Mouse (Mus musculus) heart, adult 11 months (tissue): Measurements from ENCODE around the gene Lnx2.

Experiments used
- DNase-seq: peaks from one replicate; pipeline ENCODE4 v3.0.0; 2022

Lnx2 gene

DNA sequence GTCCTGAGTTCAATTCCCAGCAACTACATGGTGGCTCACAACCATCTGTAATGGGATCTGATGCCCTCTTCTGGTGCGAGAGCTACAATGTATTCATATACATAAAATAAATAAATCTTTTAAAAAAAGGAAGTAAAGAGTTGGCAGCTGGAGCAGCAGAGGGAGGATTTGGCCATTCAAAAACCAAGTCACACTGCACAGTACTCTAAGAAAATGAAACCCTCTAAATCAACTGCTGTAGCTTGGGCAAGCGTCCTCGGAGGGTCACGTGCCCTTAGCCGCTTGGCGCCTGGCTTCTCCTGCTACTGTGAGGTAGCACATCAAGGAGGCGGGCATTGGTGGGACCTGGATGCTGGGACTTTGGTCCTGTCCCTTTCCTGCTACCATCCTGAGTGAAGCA, 61.2 kb downstream of the Lnx2 start:
- no peak for DNase-seq

DNA sequence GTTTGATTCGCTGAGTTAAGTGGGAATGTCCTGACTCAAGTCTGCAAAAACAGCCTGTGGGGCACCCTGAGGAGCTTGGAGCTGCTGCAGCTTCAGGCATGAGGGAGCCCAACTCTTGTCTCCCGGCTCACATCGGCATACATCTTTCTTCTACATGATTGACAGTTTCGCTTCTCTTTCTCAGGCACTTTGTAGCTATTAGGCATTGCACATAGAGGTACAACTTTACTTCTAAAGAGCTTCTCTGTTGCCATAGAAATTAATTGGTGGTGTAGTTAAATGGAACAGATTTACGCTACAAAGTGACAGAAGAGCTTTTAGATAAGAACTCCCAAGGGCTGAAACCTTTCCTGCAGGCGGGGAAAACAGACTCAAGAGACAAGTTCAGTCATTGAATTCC, 62.5 kb downstream of the Lnx2 start:
- DNase-seq, result no peak

DNA sequence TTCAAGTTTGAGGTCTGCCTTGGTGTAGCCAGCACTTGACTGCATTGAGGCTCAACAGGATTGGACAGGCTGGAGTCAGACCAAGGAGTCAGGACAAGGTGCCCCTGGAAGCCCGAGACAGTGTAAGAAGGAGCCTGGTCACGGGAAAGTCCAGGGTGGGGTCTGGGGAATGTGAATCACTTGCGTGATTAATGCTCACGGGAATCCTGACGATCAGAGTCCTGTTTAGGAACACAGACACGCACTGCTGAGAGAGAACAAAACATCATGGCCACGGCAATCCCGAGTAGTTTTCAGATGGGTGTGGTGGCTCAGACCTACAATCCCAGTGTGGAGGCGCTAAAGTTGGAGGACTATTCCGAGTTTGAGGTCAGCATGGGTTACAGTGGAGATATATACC, 65.1 kb downstream of the Lnx2 start:
- DNase-seq, result no peak

GRCm38 (mm10) chr5:147003303-147003702, 73.1 kb downstream of the Lnx2 start:
- DNase-seq, result no peak

GRCm38 (mm10) chr5:147001312-147001711, 75.1 kb downstream of the Lnx2 start:
- DNase-seq, result no peak

DNA sequence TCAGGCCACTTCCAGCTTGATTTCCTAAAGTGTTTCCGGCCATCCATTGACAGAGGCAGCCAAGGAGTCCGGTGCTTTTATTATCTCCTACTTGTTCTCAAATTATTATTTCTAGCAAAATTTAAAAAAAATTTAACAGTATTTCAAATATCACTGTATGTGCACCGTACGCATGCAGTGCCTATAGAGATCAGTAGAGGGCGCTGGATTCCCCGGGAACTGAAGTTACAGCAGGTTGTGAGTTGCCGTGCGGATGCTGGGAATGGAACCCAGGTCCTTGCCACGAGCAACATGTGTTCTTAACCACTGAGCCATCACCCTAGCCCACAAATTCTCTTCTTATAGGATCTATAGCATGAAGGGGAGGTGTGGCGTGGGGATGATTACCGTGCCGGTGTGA, 77.6 kb downstream of the Lnx2 start:
- DNase-seq, result no peak

DNA sequence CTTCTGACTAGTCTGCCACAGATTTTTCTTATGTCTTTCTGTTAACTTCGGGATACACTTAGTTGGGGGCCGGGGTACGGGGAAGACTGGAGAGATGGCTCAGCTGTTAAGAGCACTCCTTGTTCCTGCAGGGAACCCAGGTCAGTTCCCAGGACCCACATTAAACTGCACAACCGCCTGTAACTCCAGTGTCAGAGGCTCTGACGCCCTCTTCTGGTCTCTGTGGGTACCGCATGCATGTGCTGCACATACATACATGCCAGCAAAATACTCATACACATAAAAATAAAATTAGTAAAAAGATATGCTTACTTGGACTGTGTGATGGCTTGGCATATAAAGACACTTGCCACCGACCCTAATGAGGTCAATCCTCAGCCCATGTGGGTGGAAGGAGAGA, 79.6 kb downstream of the Lnx2 start:
- DNase-seq, result no peak

- no peak for DNase-seq
Measured at GRCm38 (mm10) chr5:146994973-146995372, 81.4 kb downstream of the Lnx2 start.

DNA sequence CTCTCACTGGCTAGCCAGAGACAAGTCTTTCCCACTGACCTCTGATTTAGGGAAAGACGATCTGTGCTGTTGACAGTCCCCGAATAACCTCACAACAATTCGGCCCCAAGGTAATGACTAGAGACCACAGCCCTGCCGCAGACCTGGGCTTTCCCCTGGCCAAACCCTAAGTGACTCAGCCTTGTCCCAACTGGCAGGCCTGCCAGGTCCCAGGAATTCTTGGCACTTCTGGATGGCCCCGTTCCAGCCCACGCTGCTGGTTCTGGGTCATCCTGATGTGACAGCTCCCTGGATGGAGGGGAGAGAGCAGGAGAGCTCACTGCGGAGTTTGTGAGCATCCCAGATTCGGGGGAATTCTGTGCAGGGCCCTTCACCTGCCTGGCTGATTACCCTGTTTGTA, 82.9 kb downstream of the Lnx2 start:
- peak; percentile 94 for DNase-seq

DNA sequence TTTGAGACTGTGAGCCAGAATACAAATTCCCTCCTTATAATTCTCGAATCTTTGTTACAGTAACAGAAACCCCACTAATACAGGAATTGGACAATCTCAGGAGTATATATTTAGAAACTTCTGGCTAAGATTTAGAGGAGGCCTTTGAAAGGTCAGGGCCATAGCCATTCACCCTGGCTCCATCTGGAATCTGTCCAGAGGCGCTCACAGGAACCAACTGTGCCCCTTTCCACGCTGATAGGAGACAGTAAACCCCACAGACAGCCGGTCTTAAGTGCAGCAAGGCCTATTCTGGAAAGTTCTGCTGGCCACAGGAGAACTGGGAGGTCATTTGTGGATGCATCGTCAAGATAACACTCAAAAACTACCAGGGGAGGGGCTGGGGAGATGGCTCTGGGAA, 87.3 kb downstream of the Lnx2 start:
- no peak for DNase-seq

DNA sequence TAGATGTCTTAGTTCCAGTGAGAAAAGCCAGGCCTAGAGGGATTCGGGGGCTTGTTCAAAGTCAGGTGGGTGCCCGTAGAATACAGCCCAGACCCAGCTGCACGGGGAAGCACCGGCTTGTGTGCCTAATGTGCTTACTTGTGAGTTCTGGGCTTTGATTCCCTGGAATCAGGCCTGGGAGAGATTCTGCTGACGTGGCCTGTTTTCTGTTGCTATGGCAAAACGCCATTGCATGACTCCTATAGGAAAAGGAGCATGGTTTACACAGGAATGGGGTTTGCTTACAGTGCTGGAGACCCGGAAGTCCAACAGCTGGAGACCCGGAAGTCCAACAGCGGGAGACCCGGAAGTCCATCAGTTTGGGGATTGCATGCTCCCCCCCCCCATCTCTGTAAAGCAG, 88.8 kb downstream of the Lnx2 start:
- no peak for DNase-seq

- DNase-seq, result no peak
Measured at GRCm38 (mm10) chr5:146985725-146986433, 90.5 kb downstream of the Lnx2 start.

DNA sequence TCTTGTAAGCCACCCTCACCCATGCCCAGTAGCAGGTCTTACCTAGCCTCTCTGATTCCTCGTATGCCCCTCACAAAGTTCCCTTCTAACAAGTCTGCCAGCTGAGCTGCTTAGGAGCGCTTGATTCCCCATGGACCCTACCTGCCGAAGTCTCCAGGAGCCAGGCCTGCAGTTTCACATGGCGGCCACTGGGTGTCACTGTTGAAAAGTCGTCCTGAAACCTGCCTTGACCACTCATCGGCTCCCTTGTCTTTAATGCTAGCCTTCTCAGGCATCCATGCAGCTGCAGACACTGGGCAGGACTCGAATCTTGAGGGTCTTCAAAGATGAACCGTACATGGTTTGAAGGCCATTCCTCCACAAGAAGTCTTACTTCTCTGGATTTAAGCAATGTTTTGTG, 93.2 kb downstream of the Lnx2 start:
- DNase-seq, result peak; percentile 93

DNA sequence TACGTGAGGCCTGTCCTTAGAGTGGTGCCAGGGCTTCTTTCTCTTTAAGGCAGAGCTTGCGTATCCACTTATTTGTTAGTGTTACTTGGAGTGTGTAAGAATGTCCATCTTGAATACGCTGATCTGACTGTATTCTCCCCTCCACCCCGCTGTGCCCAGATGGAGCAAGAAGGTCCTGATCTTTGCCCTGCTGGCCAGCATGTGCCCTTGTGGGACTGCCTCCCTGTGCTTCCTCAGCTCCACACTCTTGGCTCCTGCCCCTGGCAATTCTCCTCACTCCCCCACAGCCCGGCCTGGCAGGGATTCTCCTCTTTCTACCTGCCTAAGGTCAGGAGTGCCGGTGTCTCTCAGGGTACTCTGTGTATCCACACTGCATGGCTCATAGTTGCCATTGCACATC, 95.0 kb downstream of the Lnx2 start:
- no peak for DNase-seq

DNA sequence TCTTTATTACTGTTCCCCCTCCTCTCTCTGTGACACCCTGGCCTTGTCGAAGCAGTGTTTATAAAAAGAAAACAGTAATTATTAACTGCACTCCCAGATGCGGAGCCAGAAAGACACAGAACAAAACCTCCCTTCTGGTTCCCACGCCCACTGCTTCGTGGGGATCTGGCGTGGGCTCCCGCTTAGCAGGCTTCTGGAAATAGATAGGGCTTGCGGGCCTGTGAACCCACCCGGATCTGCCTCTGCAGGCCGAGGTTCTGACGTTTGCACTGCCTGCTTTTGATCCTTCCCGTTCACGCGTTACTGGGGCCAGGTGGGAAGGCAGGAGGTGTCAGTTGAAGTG, 101.6 kb downstream of the Lnx2 start:
- DNase-seq, result no peak

GRCm38 (mm10) chr5:146973858-146974780, 102.3 kb downstream of the Lnx2 start:
- no peak for DNase-seq

DNA sequence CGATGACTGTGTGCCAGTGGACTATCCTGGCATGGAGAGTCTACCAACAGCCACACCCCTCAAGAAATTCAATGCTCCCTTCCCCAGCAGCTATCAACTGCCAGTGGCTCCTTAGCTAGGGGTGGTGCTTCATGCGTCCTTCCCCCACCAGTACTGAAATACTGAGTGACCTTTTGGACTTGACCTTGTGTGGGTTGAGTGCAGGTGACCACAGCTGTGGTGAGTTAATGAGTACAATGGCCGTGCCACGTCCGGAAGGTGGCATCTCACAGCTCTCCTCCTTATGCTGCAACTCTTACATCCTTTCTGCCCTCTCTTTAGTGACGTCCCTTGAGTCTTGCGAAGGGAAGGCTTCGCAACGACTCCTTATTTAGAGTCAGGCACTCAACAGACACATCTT, 103.0 kb downstream of the Lnx2 start:
- DNase-seq, result no peak

DNA sequence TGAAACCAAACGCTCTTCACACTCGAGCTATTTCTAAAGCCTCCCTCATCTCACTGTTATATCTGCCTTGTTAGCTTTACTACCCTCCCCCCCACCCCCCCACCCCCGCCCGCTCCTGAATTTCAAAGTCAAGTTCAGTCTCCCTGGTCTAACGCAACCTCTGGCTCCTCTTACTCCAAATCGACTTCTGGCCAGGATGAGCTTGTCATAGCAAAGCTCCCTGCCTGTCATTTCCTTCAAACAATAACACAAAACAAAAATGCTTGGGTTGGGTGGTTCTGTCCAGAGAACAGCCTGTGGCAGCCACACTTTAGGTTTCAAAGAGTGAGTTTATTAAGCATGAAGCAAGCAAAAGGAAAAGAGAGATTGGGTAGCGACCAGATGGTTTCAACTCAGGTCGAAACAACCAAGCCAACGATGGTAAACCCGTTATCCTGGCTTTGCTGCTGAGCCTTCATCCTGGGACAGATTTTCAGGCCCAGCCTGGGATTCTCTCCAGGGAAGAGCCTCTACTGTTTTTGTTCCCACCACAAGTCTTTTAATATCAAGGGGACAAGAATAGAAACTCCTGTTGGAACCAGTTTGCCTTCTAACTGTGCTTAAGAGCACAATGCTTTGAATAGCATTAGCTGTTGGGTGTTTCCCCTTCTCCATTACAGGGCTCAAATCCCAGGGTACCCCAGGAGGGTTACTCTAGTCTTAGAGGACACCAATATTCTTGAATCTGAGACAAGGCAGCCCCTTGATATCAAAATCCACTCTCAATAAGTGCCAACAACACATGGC, 104.4 kb downstream of the Lnx2 start:
- DNase-seq, result no peak

DNA sequence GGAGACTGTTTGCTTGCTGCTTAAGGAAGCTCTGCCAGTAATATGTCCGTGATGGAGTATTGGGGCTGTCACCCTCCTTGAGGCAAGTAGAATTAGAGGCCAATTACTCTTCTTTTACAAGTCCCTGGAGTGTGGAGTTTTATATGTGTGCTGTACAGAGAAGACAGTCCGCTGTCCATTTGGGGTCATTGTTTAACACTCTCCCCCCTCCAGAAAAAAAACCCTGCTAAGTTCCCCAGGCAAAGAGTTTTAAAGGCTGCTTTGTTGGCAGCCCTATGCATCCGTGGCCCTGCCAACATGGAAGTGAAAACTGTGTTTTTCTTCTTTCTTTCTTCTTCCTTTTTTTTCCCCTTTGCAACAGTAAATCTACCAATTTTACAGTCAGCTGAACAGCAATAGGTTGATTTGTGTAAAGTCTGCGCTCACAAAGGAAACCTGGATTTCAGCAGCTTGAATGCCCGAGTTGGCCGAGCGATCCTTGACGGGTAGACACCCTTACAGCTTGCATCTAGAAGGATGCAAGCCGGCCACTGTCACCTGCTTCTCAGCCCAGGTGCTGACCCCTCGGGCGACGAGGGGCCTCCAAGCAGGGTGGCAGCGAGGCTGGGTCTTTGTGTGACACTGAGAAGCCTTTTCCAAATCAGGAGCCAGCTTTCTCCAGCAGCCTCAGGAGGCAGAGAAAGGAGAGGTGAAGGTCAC, 107.5 kb downstream of the Lnx2 start:
- DNase-seq, result no peak
